Mouse (Mus musculus): ENCODE measurements around the gene Rab3ip.

Rab3ip gene

GRCm38 (mm10) chr10:116919368-116920317 is 30.9 kb downstream of the Rab3ip start:
- no peak for DNase-seq (ENCODE audit: low read depth)

GRCm38 (mm10) chr10:116916581-116916980 is 34.0 kb downstream of the Rab3ip start:
- no peak for DNase-seq (ENCODE audit: low read depth)

GRCm38 (mm10) chr10:116915286-116915685 is 35.3 kb downstream of the Rab3ip start:
- no peak for DNase-seq (ENCODE audit: low read depth)

- DNase-seq (ENCODE audit: low read depth), result no peak
Measured at GRCm38 (mm10) chr10:116914586-116914985, 36.0 kb downstream of the Rab3ip start.

- no peak for DNase-seq (ENCODE audit: low read depth)
Measured at GRCm38 (mm10) chr10:116913647-116914273, 36.8 kb downstream of the Rab3ip start.

- no peak for DNase-seq (ENCODE audit: low read depth)
Measured at GRCm38 (mm10) chr10:116912850-116913249, 37.7 kb downstream of the Rab3ip start.

- no peak for DNase-seq (ENCODE audit: low read depth)
Measured at GRCm38 (mm10) chr10:116908901-116909642, 41.5 kb downstream of the Rab3ip start.

- DNase-seq (ENCODE audit: low read depth), result no peak
Measured at GRCm38 (mm10) chr10:116906794-116907193, 43.8 kb downstream of the Rab3ip start.

- no peak for DNase-seq (ENCODE audit: low read depth)
Measured at GRCm38 (mm10) chr10:116904503-116904908, 46.1 kb downstream of the Rab3ip start.

- DNase-seq (ENCODE audit: low read depth), result no peak
Measured at GRCm38 (mm10) chr10:116896336-116897177, 54.0 kb downstream of the Rab3ip start, which contains the start of gene Myrfl. Myrfl (minus strand) TSS chr10:116896919.

GRCm38 (mm10) chr10:116895108-116895833 is 55.3 kb downstream of the Rab3ip start:
- DNase-seq (ENCODE audit: low read depth), result no peak

GRCm38 (mm10) chr10:116894540-116894939 is 56.0 kb downstream of the Rab3ip start:
- no peak for DNase-seq (ENCODE audit: low read depth)

- peak; percentile 55 for DNase-seq (ENCODE audit: low read depth)
Measured at GRCm38 (mm10) chr10:116893753-116894152, 56.8 kb downstream of the Rab3ip start.

- DNase-seq (ENCODE audit: low read depth), result no peak
Measured at GRCm38 (mm10) chr10:116890587-116890986, 60.0 kb downstream of the Rab3ip start.

GRCm38 (mm10) chr10:116884552-116884951 is 66.0 kb downstream of the Rab3ip start:
- no peak for DNase-seq (ENCODE audit: low read depth)

- no peak for DNase-seq (ENCODE audit: low read depth)
Measured at GRCm38 (mm10) chr10:116883531-116883930, 67.0 kb downstream of the Rab3ip start.

- DNase-seq (ENCODE audit: low read depth), result no peak
Measured at GRCm38 (mm10) chr10:116877436-116877835, 73.1 kb downstream of the Rab3ip start.

- no peak for DNase-seq (ENCODE audit: low read depth)
Measured at GRCm38 (mm10) chr10:116874490-116874889, 76.1 kb downstream of the Rab3ip start.

- DNase-seq (ENCODE audit: low read depth), result no peak
Measured at GRCm38 (mm10) chr10:116872016-116872410, 78.6 kb downstream of the Rab3ip start.

GRCm38 (mm10) chr10:116871329-116872015 is 79.1 kb downstream of the Rab3ip start:
- DNase-seq (ENCODE audit: low read depth), result no peak

Measured in 416B (cell line).